ENCODE assay signal across 27 mouse cellular contexts in genomic region chr1:141776059-141776458, GRCm38 (mm10).
"Had no signal": no experiment of that assay in that cellular context is flagged by ENCODE, and none has a peak within 500 bp of the region (broad histone marks: within the 10 kb centered on the region; RNA-seq: fewer than 3 reads in every experiment).

No protein-coding gene starts in this region.

- H3K36me3 ChIP-seq: heart, embryonic 13.5 days; heart, embryonic 15.5 days; hindbrain, embryonic 13.5 days; intestine, embryonic 15.5 days; limb, embryonic 10.5 days; limb, embryonic 12.5 days; liver, embryonic 13.5 days; liver, embryonic 15.5 days had no signal

- H3K27ac ChIP-seq: heart, adult 2 months; heart, embryonic 13.5 days; heart, embryonic 15.5 days; hindbrain, embryonic 13.5 days; intestine, embryonic 15.5 days; layer of hippocampus, adult 2 months; left cerebral cortex, adult 2 months; limb, embryonic 10.5 days; limb, embryonic 12.5 days; liver, embryonic 13.5 days; liver, embryonic 15.5 days had no signal

- H3K4me2 ChIP-seq: heart, embryonic 11.5 days; heart, embryonic 13.5 days; heart, embryonic 15.5 days; hindbrain, embryonic 13.5 days; intestine, embryonic 15.5 days; limb, embryonic 12.5 days; liver, embryonic 11.5 days; liver, embryonic 13.5 days; liver, embryonic 15.5 days had no signal

- H3K4me1 ChIP-seq: heart, embryonic 13.5 days; heart, embryonic 15.5 days; hindbrain, embryonic 13.5 days; intestine, embryonic 15.5 days; limb, embryonic 10.5 days; limb, embryonic 12.5 days; liver, embryonic 13.5 days; liver, embryonic 15.5 days had no signal

- ATAC-seq: hindbrain, embryonic 16.5 days; inflammation-experienced regulatory T-cells, adult 6 months; intestine, embryonic 15.5 days; intestine, postnatal 0 days had no signal

- H3K4me3 ChIP-seq: heart, adult 2 months; heart, embryonic 13.5 days; heart, embryonic 15.5 days; hindbrain, embryonic 13.5 days; intestine, embryonic 15.5 days; layer of hippocampus, adult 2 months; left cerebral cortex, adult 2 months; limb, embryonic 10.5 days; limb, embryonic 12.5 days; liver, embryonic 13.5 days; liver, embryonic 15.5 days had no signal

- H3K9ac ChIP-seq: heart, embryonic 13.5 days; heart, embryonic 15.5 days; hindbrain, embryonic 13.5 days; intestine, embryonic 15.5 days; limb, embryonic 12.5 days; liver, embryonic 13.5 days; liver, embryonic 15.5 days had no signal

- H3K9me3 ChIP-seq: heart, embryonic 13.5 days; heart, embryonic 15.5 days; hindbrain, embryonic 13.5 days; intestine, embryonic 15.5 days; limb, embryonic 10.5 days; limb, embryonic 12.5 days; liver, embryonic 13.5 days; liver, embryonic 15.5 days had no signal

- H3K27me3 ChIP-seq: heart, embryonic 13.5 days; heart, embryonic 15.5 days; hindbrain, embryonic 13.5 days; intestine, embryonic 15.5 days; limb, embryonic 12.5 days; liver, embryonic 13.5 days; liver, embryonic 15.5 days had no signal

- DNase-seq: gastrocnemius, postnatal 14 days; gastrocnemius, postnatal 36 days; heart, adult 11 months; heart, adult 2 months; heart, postnatal 14 days; heart, postnatal 36 days; kidney, adult 18-20 months; kidney, adult 8-10 months; kidney, postnatal 10 days; kidney, postnatal 25 days; kidney, postnatal 4 days; liver; liver, embryonic 13.5 days had no signal
